Mouse (Mus musculus): ENCODE data around the gene Smarcd1.

The Smarcd1 gene

DNA sequence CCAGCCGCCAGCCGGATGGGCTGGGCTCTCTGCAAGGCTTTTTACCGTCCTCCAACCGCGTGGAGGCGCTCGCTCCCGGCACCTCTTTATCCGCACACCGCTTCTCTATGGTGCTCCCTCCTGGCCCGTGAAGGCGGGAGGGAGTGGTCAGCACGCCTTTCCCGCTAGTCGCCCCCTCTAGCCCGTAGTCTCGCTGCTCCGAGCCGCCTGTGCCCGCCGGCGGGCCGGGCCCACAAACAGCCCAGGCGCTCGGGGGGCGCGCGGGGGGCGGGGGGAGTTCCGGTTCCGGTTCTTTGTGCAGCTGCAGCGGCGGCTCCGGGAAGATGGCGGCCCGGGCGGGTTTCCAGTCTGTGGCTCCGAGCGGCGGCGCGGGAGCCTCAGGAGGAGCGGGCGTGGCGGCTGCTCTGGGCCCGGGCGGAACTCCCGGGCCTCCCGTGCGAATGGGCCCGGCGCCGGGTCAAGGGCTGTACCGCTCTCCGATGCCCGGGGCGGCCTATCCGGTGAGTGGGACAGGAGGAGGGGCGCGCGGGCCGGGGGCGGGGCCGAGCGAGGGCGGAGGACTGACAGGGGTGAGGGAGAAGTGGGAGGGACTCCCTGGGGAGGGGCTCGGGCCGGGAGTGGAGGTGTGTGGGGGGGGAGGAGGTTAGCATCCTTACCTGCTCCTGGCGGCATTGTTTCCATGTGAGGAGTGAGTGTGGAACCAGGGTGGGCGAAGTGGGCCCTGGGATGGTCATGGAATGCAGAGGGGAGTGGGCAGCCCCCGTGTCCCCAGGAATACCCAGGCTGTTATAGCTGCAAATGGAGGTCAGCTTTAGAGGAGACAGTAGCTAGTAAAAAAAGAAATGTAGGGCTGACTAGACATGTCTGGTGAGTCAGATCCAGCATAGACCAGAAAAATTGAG lies at the start of gene Smarcd1:
Smarcd1 (plus strand) TSS at position 131 of the 902 bp plus-strand sequence.
- DNase-seq (ENCODE audit: low spot score in 2 of 2) = peak; percentile 96 to 99

DNA sequence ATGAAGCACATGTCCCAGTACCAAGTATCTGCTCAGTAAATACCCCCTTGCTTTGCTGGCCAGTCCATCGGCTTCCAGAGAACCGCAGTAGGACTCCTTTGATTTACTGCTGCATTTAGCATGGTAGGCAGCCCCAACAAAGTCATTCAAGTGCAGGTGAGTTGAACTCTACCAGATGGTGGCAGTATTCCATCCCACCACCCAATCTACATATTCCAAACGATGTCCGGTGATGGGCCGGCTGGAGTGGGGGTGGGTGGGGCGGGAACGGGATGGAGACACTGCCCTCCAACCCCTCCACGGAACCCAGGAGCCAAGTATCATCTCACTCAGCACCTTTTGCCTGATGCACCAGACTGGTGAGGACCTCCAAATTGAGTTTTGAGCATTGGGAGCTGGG lies 48.6 kb upstream of the Smarcd1 start:
- no peak for DNase-seq (ENCODE audit: low spot score in 2 of 2)

- no peak for DNase-seq (ENCODE audit: low spot score in 2 of 2)
Observed at GRCm38 (mm10) chr15:99653876-99654275, 48.1 kb upstream of the Smarcd1 start.

- DNase-seq (ENCODE audit: low spot score in 2 of 2) = no peak
Observed at GRCm38 (mm10) chr15:99655956-99656355, 46.0 kb upstream of the Smarcd1 start.

- DNase-seq (ENCODE audit: low spot score in 2 of 2) = no peak
Observed at GRCm38 (mm10) chr15:99658437-99658836, 43.5 kb upstream of the Smarcd1 start.

DNA sequence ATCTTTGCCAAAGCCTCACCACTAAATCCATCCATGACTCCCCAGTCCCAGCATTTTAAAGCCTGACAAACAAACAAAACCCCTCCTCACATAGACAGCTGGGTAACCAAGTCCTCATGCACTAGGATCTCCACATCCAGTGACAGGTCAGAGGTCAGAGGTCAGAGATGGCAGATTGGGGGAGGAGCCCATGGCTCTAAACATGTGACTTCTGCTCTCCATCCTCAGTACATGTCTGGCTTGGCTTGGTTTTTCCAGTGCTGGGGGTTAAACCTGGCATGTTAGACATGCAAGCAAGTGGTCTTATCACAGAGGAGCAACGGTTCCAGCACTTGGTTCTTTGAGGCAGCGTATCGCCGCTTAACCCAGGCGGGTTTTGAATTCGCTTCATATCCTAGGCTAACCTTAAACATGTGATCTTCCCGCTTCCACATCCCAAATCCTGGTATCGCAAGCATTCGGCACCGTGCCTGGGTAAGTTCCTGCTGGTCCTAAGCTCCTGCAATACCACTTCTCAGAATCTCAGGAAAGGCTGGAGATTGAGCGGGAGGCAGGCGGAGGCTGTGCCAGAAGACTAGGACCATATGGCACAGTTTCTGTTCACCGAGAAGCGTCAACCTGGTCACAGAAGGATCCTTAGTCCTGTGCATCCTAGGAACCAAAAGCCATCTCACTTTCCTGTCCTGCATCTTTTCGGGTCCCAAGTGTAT lies 40.7 kb upstream of the Smarcd1 start:
- no peak for DNase-seq (ENCODE audit: low spot score in 2 of 2)

- no peak for DNase-seq (ENCODE audit: low spot score in 2 of 2)
Observed at GRCm38 (mm10) chr15:99662371-99662770, 39.6 kb upstream of the Smarcd1 start.

DNA sequence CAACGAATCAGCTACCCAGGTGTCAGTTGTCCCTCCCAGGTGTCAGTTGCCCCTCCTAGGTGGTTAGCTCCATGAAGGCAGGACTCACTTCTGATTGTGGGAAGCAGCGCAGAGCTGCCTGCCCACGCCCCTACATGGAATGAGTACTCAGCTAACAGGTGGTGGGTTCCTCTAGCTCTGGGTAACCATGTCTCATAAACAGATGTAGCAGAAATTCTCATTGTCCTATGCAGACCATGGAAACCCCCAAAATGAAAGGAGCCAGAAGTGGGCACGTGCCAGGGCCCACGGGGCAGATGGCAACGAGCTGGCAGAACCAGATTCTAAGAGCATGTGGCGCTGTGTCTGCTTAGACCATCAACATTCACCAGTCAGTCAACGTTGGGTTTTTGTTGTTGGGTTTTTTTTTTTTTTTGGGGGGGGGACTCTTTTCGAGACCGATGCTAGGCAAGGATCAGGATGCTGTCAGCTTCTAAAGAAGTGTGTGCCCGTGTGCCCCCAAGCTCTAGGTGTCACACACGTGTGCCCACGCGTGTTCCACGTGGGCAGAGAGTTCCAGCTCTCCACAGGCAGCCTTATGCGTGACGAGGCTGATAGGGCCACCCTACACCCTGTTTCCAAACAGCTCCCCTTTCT lies 37.8 kb upstream of the Smarcd1 start:
- peak in 1 of 2 experiments; percentile 59 for DNase-seq (ENCODE audit: low spot score in 2 of 2)

- DNase-seq (ENCODE audit: low spot score in 2 of 2) = peak in 1 of 2 experiments; percentile 57
Observed at GRCm38 (mm10) chr15:99664600-99665451, 37.1 kb upstream of the Smarcd1 start.

GRCm38 (mm10) chr15:99667544-99667943 lies 34.4 kb upstream of the Smarcd1 start:
- DNase-seq (ENCODE audit: low spot score in 2 of 2) = no peak

GRCm38 (mm10) chr15:99668881-99669280 lies 33.0 kb upstream of the Smarcd1 start:
- DNase-seq (ENCODE audit: low spot score in 2 of 2) = peak; percentile 55 to 83

DNA sequence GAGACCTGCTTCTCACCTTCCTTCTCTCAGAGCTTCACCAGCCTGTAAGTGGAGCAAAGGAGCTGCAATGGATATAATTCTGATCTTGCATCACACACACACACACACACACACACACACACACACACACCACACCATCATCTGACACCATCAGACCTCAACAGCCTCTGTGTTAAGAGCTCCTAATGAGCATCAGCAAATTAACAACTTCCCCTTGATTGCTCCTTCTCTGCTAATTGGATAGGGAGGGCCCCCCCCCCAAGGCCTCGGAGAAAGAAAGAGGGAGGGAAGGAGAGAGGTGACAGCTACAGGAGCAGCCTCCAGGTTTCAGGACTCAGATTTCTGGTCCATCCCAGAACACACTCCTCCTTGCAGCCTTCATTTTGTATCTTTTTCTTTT lies 32.5 kb upstream of the Smarcd1 start:
- DNase-seq (ENCODE audit: low spot score in 2 of 2) = no peak

DNA sequence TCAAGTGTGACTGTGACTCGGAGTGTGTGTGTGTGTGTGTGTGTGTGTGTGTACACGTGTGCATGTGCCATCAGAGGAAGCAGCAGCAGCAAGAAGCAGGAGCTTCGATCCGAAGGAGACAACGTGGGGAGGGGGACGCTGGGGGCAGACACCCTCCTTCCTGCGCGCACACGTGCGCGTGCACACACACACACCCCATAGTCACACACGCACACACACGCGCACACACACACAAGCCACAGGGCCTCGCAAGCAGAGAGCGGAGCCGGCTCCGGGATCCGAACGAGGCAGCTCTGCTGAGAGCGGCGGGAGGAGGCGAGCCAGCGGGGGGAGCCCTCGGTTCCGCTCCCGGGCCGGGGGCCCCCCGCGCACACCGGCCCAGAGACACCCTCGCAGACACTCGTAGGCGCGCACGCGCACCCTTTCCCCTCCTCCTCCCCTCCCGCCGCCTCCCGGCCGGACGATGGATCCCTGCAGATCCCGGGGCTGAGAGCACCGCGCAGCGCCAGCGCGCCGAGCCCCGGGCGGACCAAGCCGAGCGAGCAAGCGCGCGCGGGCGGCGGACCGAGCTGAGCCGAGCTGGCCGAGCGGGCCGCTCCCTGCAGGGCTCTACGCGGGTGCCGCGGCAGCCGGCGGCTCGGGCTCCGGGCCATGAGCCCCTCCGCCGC lies 31.6 kb upstream of the Smarcd1 start, which contains the start of gene Asic1:
Asic1 (plus strand) TSS at position 215 of the 668 bp plus-strand sequence.
- peak; percentile 49 to 60 for DNase-seq (ENCODE audit: low spot score in 2 of 2)

DNA sequence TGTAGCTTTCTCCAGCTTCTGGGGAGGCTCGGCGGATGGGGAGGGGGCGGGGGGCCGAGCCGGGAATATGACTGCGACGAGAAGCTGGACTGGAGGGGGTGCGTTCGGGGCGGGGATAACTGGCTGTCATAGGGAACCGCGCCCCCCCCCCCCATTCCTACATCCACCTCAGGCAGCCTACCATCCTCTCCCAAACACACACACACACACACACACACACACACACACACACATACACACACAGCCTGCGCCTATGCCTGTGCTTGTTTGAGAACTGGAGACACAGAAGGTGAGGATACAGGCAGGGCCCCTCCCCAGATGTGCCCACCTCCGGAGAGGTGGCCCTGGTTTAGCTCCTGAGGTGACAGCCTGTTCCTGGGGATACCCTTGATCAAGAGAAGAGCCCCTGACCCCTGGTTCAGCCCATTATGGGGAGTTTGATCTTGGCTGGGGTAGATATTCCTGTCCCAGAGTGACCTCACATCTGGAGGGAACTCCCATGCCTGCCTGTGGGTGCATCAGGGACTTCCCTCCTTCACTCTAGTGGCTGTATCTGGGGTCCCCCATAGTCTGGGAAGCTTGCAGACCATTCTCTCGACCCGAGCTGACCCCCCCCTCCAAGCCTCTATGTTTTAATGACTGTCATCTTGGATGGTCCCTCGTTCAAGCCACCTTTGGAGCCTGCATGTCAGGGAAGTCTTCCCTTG lies 30.8 kb upstream of the Smarcd1 start:
- no peak for DNase-seq (ENCODE audit: low spot score in 2 of 2)

DNA sequence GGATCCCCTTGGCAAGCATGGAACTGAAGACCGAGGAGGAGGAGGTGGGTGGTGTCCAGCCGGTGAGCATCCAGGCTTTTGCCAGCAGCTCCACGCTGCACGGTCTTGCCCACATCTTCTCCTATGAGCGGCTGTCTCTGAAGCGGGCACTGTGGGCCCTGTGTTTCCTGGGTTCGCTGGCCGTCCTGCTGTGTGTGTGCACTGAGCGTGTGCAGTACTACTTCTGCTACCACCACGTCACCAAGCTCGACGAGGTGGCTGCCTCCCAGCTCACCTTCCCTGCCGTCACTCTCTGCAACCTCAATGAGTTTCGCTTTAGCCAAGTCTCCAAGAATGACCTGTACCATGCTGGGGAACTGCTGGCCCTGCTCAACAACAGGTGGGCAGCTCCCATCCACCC lies 30.1 kb upstream of the Smarcd1 start:
- DNase-seq (ENCODE audit: low spot score in 2 of 2) = no peak

DNA sequence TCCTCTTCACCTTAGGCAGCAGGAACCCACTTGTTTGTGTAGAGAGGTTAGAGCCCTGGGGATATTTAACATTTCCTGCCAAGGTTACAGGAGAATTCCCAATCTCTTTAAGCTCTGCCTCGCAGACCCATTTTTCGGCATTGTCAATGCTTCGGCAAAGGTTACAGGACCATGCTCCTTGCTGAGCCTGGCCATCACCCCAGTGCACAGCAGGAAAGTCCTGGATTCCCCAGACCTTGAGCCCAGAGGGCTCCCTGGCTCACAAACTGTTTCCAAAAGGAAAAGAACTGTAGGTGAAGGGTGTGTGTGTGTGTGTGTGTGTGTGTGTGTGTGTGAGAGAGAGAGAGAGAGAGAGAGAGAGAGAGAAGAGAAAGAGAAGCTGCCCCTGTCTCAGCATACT lies 27.1 kb upstream of the Smarcd1 start:
- no peak for DNase-seq (ENCODE audit: low spot score in 2 of 2)

- peak in 1 of 2 experiments; percentile 68 for DNase-seq (ENCODE audit: low spot score in 2 of 2)
Observed at GRCm38 (mm10) chr15:99677089-99677488, 24.8 kb upstream of the Smarcd1 start.

DNA sequence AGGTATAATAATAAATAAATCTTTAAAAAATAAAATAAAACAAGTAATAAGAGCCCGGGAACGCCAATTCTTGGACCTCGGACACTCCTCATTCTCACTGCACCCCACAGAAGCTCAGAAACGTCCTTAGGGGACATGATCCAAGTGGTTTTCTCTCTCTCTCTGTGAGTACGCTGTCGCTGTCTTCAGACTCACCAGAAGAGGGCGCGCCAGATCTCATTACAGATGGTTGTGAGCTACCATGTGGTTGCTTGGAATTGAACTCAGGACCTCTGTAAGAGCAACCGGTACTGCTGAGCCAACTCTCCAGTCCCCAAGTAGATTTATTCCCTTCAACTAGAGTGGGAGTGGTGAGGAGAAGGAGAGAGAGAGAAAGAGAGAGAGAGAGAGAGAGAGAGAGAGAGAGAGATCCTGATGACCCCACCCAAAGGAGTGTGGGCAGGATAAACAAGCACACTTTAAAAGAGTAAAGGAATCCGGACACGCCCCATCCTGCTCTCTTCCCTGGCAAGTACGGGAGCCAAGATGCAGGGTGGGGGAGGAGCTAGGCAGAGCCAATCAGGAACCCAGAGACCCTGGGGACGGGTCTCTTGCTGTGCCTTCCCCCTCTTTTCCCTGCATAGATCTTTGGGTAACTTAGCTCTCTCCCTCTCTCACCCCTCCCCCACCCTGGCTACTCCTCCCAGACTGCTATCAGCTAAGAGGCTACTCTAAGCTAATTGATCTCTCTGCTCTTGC lies 23.7 kb upstream of the Smarcd1 start:
- no peak for DNase-seq (ENCODE audit: low spot score in 2 of 2)

- DNase-seq (ENCODE audit: low spot score in 2 of 2) = no peak
Observed at GRCm38 (mm10) chr15:99679008-99679407, 22.9 kb upstream of the Smarcd1 start.

Measured in cerebellum, postnatal 4 days (tissue).